Mouse (Mus musculus) liver, embryonic 13.5 days (tissue): ENCODE measurements around the gene Taf8. TPM values are rescaled to one million over a fixed set of nuclear protein-coding genes. Genes with fewer than 3 reads are reported as not detected.
A peak's percentile ranks its signal among the peaks of the same experiment; 100 is the strongest.

ENCODE experiments used
- ATAC-seq: fragments of 200-750 bp; cut with Nextera tagmentation; 2 replicates; pipeline ENCODE4 v1.8.0; 2017; ENCODE audit warnings: low read depth, mild to moderate bottlenecking, moderate number of reproducible peaks, moderate library complexity
- DNase-seq: peaks from one replicate; pipeline ENCODE4 v3.0.0; 2022
- H3K27ac ChIP-seq: fragments of 300-500 bp; sonication (generic); 2 replicates; pipeline ENCODE4 v1.5.1; 2015; ENCODE audit warnings: moderate library complexity, mild to moderate bottlenecking, inconsistent platforms
- H3K27me3 ChIP-seq: fragments of 300-500 bp; sonication (generic); 2 replicates; pipeline ENCODE4 v1.6.1; 2015; ENCODE audit warnings: mild to moderate bottlenecking, inconsistent platforms
- H3K36me3 ChIP-seq: fragments of 300-500 bp; sonication (generic); 2 replicates; pipeline ENCODE4 v1.6.1; 2015; ENCODE audit warnings: mild to moderate bottlenecking, inconsistent platforms
- H3K4me1 ChIP-seq: fragments of 300-500 bp; sonication (generic); replicated peaks from 2 replicates; pipeline ENCODE4 v1.6.1; 2015; ENCODE audit warnings: inconsistent platforms
- H3K4me2 ChIP-seq: fragments of 300-500 bp; sonication (generic); 2 replicates; pipeline ENCODE4 v1.6.1; 2015; ENCODE audit warnings: inconsistent platforms, mild to moderate bottlenecking, moderate library complexity
- H3K4me3 ChIP-seq: fragments of 300-500 bp; sonication (generic); replicated peaks from 2 replicates; pipeline ENCODE4 v1.5.1; 2015; ENCODE audit warnings: mild to moderate bottlenecking, inconsistent platforms
- H3K9ac ChIP-seq: fragments of 300-500 bp; sonication (generic); 2 replicates; pipeline ENCODE4 v1.6.1; 2015; ENCODE audit warnings: mild to moderate bottlenecking, inconsistent platforms
- H3K9me3 ChIP-seq: fragments of 300-500 bp; sonication (generic); replicated peaks from 2 replicates; pipeline ENCODE4 v1.6.1; 2016; ENCODE audit warnings: inconsistent platforms
- WGBS: fragments of 180-500 bp; shearing (Covaris S2); methylation state at CpG from one replicate; pipeline ENCODE4 v1.1.7; 2015; ENCODE audit not compliant: insufficient replicate concordance; 5-methylcytosine and 5-hydroxymethylcytosine counted together
- polyA plus RNA-seq: library from polyadenylated mRNA; unstranded; fragments of >200 nt; fragmentation: Nextera tagmentation; extraction: Ambion mirVana; gene quantifications from 2 replicates; pipeline ENCODE4 v1.2.1, GENCODE M21; 2015

Taf8 gene
- polyA plus RNA-seq, 1 experiment from 2014 or later, result 14.4 TPM

DNA sequence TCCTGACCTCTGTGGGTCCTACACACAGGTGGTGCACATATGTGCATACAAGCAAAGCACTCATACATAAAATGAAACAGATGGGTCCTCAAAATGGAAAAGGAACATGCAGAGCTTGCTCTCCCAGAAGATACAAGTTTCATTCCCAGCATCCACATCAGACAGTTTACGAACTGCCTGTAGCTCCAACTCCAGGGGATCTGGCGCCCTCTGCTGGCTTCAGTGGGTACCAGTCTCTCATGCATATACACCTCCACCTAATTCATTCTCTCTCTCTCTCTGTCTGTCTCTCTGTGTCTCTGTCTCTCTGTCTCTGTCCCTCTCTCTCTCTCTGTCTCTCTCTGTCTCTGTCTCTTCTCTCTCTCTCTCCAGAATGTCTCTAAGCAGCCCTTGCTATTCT lies 19.7 kb downstream of the Taf8 start:
- Histone ChIP-seq H3K27ac (no peak overlapping the region), H3K4me1 (peaks cover 34% of the 10 kb centered on the region), H3K36me3 (0 out of 2 replicates have a peak, but pooled peaks cover under 1% of the 10 kb centered on the region), H3K9ac (no peak overlapping the region), H3K9me3 (no peaks in the 10 kb centered on the region), H3K4me3 (no peak overlapping the region), H3K27me3 (no peaks in the 10 kb centered on the region), H3K4me2 (no peak overlapping the region)
- 30% methylated on average over 2 of the region's 2 CpGs for WGBS
- DNase-seq (peak; percentile 63), ATAC-seq (no peak)

DNA sequence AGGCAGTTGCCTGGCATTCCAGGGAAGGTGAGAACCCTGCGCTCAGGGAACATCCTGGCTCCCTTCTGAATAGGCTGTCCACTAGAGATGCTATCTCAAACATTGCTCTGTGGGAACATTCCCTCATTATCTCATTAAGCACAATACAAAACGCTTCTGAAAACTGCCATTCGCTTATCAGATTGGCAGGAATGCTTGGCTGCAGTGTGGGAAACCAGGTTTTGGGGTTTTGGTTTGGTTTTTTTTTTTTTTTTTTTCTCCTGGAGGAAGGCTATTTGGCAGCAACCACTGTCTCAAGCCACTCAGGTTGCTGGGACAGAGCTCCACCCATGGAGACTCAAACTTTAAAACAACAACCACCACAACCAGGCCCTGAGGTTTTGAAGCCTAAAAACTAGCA lies 22.2 kb downstream of the Taf8 start:
- Histone ChIP-seq H3K9ac (no peak overlapping the region), H3K9me3 (no peaks in the 10 kb centered on the region), H3K27ac (no peak overlapping the region), H3K4me2 (no peak overlapping the region), H3K27me3 (no peaks in the 10 kb centered on the region), H3K4me3 (no peak overlapping the region), H3K36me3 (no peaks in the 10 kb centered on the region), H3K4me1 (peaks cover 16% of the 10 kb centered on the region)
- DNase-seq, result no peak
- WGBS, result 39% methylated on average over 3 of the region's 3 CpGs
- ATAC-seq, result no peak

DNA sequence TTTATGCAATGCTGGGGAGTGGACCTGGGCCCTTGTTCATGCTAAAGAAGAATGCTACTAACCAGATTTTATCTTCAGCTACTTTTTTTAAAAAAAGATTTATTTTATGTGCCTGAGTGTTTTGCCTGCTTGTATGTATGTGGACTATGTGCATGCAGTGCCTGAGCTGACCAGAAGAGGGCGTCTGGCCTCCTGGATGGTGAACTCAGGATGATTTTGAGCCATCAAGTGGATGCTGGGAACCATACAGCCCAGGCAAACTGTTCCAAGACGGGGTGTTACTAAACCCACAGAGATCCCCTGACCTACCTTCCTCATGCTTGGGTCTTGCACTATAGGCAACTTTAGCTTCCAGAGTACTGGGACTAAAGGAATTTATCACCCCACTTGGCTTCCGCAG lies 26.4 kb downstream of the Taf8 start:
- no peak overlapping the region for H3K4me2 ChIP-seq
- peaks cover 22% of the 10 kb centered on the region for H3K4me1 ChIP-seq
- no peaks in the 10 kb centered on the region for H3K27me3 ChIP-seq
- 52% methylated on average over 3 of the region's 3 CpGs for WGBS
- H3K27ac ChIP-seq, result no peak overlapping the region
- no peaks in the 10 kb centered on the region for H3K9me3 ChIP-seq
- no peak overlapping the region for H3K4me3 ChIP-seq
- no peaks in the 10 kb centered on the region for H3K36me3 ChIP-seq
- no peak for ATAC-seq
- DNase-seq, result peak; percentile 34
- no peak overlapping the region for H3K9ac ChIP-seq

DNA sequence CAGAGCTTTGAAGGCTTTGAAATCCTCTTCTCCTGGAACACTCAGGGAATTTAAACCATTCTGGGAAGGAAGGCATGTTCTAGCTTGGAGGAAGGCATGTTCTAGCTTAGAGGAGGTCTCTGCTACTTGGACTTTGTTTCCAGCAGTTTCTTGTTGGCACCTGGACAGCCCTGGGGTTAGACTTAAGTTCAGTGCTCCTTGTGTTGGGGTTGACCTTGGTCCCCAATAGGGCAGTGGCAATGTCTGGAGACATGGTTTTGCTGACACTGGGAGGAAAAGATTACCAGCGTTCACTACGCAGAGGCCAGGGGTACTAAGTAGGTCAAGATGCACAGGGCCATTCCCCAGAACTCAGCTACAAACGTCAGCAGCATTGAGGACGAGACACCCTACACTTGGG lies 26.9 kb downstream of the Taf8 start:
- H3K9me3 ChIP-seq, result no peaks in the 10 kb centered on the region
- no peaks in the 10 kb centered on the region for H3K36me3 ChIP-seq
- no peak for ATAC-seq
- no peaks in the 10 kb centered on the region for H3K27me3 ChIP-seq
- H3K4me3 ChIP-seq, result no peak overlapping the region
- H3K4me2 ChIP-seq, result no peak overlapping the region
- H3K27ac ChIP-seq, result no peak overlapping the region
- peaks cover 21% of the 10 kb centered on the region for H3K4me1 ChIP-seq
- DNase-seq, result no peak
- 56% methylated on average over 4 of the region's 4 CpGs for WGBS
- no peak overlapping the region for H3K9ac ChIP-seq

DNA sequence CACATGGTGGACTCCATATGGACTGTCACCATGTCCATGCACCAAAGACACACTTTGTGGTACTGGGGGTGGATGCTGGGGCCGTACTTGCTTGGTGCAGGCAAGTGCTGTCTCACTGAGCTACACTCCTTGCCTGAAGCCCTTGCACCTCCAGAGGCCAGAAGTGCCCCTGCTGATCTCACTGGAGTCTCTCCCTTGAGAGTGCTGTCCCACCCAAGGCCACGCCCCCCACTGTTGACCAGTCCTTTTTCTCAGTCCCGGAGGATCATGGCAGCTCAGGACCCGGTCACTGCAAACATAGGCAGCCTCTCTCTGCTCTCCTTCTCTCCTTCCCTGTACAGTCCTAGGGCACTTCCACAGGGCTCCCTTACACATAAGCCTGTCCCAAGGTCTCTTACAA lies 27.8 kb downstream of the Taf8 start:
- Histone ChIP-seq H3K9ac (no peak overlapping the region), H3K27me3 (peaks cover 1% of the 10 kb centered on the region), H3K4me1 (peaks cover 18% of the 10 kb centered on the region), H3K4me2 (no peak overlapping the region), H3K27ac (no peak overlapping the region), H3K36me3 (no peaks in the 10 kb centered on the region), H3K9me3 (no peaks in the 10 kb centered on the region), H3K4me3 (no peak overlapping the region)
- ATAC-seq (no peak), DNase-seq (no peak)
- 59% methylated on average over 4 of the region's 4 CpGs for WGBS

DNA sequence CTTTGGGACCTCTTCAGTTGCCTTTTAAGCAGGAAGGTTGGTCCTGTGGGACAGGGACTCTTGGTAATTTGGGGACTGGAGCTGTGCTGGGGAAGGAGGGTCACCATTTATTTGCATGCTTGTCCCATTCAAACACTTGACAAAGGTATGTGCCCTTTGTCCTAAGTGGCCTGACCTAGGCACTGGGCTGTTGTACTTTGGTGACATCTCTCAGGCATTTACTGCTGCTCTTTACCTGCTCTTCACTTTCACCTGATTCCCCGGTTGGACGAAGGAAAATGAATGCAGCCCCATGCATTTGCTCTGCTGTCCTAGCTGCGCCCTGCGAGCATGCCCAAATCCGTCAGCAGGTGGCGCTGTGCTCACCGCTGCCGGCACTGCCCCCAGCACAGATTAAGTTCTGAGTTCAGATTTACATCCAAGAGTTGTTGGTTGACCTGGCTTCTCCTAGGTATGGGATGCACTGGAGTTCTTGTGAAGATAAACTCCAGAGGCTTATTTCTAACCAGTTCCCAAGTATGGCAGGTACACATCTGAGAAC lies 28.6 kb downstream of the Taf8 start:
- ATAC-seq (no peak), DNase-seq (peak; percentile 35)
- Histone ChIP-seq H3K36me3 (no peaks in the 10 kb centered on the region), H3K4me3 (no peak overlapping the region), H3K4me1 (peaks cover 20% of the 10 kb centered on the region), H3K4me2 (no peak overlapping the region), H3K27ac (no peak overlapping the region), H3K9ac (peak overlapping the region; percentile 6; the same call in 1 of the 2 replicates), H3K9me3 (no peaks in the 10 kb centered on the region), H3K27me3 (peaks cover 9% of the 10 kb centered on the region)
- 7% methylated on average over 8 of the region's 8 CpGs for WGBS

DNA sequence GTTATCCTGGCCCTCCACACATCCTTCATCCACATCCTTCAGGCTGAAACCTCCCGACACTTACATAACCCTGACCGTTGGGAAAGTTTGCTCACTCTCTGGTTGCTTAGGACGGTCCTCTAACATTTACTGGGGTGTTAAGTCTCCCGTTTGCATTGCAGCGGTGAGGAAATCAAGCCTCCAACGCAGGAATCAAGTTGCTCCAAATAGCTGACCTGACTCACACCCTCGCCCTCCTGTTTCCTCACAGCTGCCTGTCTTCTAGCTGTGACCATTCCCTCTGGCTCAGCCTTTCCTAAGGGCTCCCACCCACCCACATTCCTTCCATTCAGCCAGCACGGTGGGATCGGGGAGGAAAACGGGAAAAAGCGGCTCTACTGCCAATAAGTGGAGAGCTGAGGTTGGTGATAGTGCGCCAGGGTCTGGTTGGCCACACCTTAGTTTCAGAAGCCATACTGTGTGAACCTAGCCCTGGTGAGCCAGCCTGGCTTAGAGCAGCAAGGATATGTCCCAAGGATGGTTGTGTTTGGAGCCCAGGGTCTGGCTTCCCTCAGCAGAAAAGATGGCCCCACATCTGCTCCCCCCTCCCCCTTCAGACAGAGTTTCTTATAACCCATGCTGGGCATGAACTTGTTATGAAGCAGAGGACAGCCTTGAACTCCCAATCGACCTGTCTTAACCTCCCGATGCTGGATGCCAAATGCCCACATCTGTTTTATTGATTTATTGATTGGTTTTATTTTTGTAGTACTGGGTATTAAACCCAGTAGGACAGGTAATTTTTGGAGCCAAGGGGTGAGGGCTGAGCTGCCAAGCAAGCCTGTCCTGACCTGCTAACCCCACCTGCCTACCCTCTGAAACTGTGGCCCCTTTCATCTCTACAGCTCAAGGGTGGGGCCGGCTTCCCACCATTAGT lies 29.4 kb downstream of the Taf8 start:
- no peak overlapping the region for H3K4me2 ChIP-seq
- no peaks in the 10 kb centered on the region for H3K36me3 ChIP-seq
- H3K4me1 ChIP-seq, result peaks cover 27% of the 10 kb centered on the region
- ATAC-seq (no peak), DNase-seq (no peak)
- H3K4me3 ChIP-seq, result no peak overlapping the region
- H3K27me3 ChIP-seq, result peaks cover 17% of the 10 kb centered on the region
- no peak overlapping the region for H3K27ac ChIP-seq
- peak overlapping the region; percentile 6; the same call in 1 of the 2 replicates for H3K9ac ChIP-seq
- H3K9me3 ChIP-seq, result no peaks in the 10 kb centered on the region
- 30% methylated on average over 15 of the region's 15 CpGs for WGBS

DNA sequence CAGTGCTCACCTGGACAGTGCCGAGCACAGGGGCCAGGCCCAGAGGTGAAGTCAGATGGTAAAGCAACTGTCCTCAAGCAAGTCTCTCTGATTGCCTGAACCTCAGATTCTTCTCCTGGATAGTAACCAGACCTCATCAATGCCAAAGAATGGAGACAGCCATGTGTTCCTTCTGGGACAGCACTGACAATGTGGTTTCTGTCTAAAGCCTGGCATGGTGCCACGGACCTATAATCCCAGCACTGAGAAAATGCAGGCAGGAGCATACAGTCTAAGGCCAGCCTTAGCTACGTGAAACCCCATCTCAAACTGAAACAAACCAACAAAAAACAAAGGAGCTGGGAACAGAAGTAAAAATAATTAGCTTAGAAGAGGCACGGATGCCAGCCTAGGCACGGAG lies 31.4 kb downstream of the Taf8 start:
- WGBS, result 79% methylated on average over 5 of the region's 5 CpGs
- no peak overlapping the region for H3K9ac ChIP-seq
- ATAC-seq, result no peak

DNA sequence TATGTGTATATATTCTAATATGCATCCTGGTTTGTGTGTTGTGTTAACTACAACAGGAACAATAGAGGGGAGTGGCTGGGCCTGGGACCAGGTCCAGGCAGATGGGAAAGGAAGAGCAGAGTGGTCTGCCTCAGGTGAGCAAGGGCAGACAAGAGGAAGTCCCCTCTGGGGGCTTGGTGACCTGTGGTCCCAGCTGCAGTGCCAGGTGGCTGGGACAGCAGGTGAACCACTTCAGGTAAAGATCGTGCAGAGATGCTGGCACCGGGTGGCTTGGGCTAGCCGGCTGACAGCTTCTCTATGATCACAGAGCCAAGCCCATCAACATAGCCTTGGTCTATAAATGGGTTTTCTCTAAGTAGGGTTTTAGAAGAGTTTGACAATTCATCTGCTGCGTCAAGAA lies 32.0 kb downstream of the Taf8 start:
- Histone ChIP-seq H3K4me1 (peaks cover 36% of the 10 kb centered on the region), H3K9me3 (no peaks in the 10 kb centered on the region), H3K27ac (no peak overlapping the region), H3K4me2 (no peak overlapping the region), H3K27me3 (peaks cover 35% of the 10 kb centered on the region), H3K9ac (no peak overlapping the region), H3K4me3 (no peak overlapping the region), H3K36me3 (no peaks in the 10 kb centered on the region)
- ATAC-seq (no peak), DNase-seq (no peak)
- WGBS, result 74% methylated on average over 4 of the region's 4 CpGs

More for the DNA sequence above, 31.4 kb downstream of the Taf8 start:
- H3K4me2 ChIP-seq, result no peak overlapping the region
- H3K9me3 ChIP-seq, result no peaks in the 10 kb centered on the region
- DNase-seq, result no peak
- no peaks in the 10 kb centered on the region for H3K36me3 ChIP-seq
- H3K27ac ChIP-seq, result no peak overlapping the region
- no peak overlapping the region for H3K4me3 ChIP-seq
- peaks cover 32% of the 10 kb centered on the region for H3K4me1 ChIP-seq
- H3K27me3 ChIP-seq, result peaks cover 32% of the 10 kb centered on the region

DNA sequence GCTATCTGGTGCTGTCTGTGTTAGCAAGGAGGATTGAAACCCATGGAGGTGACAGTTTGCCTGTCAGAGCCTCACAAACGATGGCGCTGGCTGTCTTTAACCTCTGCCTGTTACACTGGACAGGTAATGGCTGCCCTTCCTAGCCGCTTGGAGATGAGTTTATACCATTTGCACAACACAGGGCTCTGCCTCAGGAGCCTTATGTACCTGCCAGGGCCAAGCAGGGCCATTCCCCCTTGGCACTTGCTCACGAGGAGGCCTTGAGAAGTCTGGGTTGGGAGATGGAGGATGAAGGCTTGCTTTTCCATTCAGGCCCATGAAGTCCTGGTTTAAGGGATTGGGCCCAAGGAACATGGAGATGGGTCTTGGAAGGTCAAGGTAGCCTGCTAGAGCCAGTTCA lies 32.5 kb downstream of the Taf8 start:
- 75% methylated on average over 4 of the region's 4 CpGs for WGBS
- H3K4me3 ChIP-seq, result no peak overlapping the region
- no peak overlapping the region for H3K9ac ChIP-seq
- no peaks in the 10 kb centered on the region for H3K9me3 ChIP-seq
- no peak overlapping the region for H3K27ac ChIP-seq
- H3K4me1 ChIP-seq, result peaks cover 40% of the 10 kb centered on the region
- DNase-seq (no peak), ATAC-seq (no peak)
- H3K4me2 ChIP-seq, result no peak overlapping the region
- H3K36me3 ChIP-seq, result no peaks in the 10 kb centered on the region
- H3K27me3 ChIP-seq, result peaks cover 37% of the 10 kb centered on the region

DNA sequence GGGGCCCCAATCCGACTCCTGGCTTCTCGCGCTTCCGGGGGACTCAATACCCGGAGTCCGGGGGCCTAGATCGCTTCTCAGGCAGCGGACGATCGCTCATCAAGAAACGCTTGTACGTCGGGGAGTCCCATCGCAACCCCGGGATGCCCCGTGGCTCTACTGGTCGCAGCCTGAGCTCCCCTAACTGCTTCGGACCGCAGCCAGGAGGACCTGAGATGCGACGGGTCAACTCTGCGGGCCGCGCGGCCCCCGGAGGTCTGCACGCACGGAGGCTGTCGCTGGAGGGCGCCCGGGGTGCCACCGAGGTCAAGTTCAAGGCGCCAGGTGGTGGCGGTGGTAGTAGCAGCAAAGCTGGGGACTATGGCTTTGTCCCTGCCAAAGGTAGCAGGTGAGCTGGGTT lies 33.6 kb downstream of the Taf8 start:
- Histone ChIP-seq H3K9me3 (no peaks in the 10 kb centered on the region), H3K4me2 (peak overlapping the region; percentile 51), H3K36me3 (no peaks in the 10 kb centered on the region), H3K27me3 (peaks cover 37% of the 10 kb centered on the region), H3K4me1 (peaks cover 49% of the 10 kb centered on the region), H3K27ac (no peak overlapping the region), H3K9ac (peak overlapping the region; percentile 39; the same call in 1 of the 2 replicates), H3K4me3 (peak overlapping the region; percentile 35)
- WGBS, result 14% methylated on average over 34 of the region's 34 CpGs
- ATAC-seq (no peak), DNase-seq (no peak)
